Mouse (Mus musculus) urinary bladder, postnatal 10 days (tissue): ENCODE results near the gene Cdkn1c.

Experiments
- DNase-seq: peaks from one replicate; pipeline ENCODE4 v3.0.0; 2022; ENCODE audit warnings: low spot score

The Cdkn1c gene

GRCm38 (mm10) chr7:143437231-143437893, 23.5 kb downstream of the Cdkn1c start:
- no peak for DNase-seq

- no peak for DNase-seq
Observed at GRCm38 (mm10) chr7:143433331-143433730, 27.5 kb downstream of the Cdkn1c start.

GRCm38 (mm10) chr7:143432631-143433030, 28.2 kb downstream of the Cdkn1c start:
- DNase-seq = no peak

GRCm38 (mm10) chr7:143428814-143429499, 31.9 kb downstream of the Cdkn1c start:
- no peak for DNase-seq

- no peak for DNase-seq
Observed at GRCm38 (mm10) chr7:143428142-143428813, 32.6 kb downstream of the Cdkn1c start.

GRCm38 (mm10) chr7:143419585-143420160, 41.2 kb downstream of the Cdkn1c start:
- DNase-seq = no peak

GRCm38 (mm10) chr7:143417875-143418274, 43.0 kb downstream of the Cdkn1c start:
- DNase-seq = no peak

GRCm38 (mm10) chr7:143416406-143416805, 44.4 kb downstream of the Cdkn1c start:
- no peak for DNase-seq

- no peak for DNase-seq
Observed at GRCm38 (mm10) chr7:143415070-143415469, 45.8 kb downstream of the Cdkn1c start.

- DNase-seq = no peak
Observed at GRCm38 (mm10) chr7:143412606-143413005, 48.2 kb downstream of the Cdkn1c start.

- DNase-seq = no peak
Observed at GRCm38 (mm10) chr7:143408615-143409021, 52.2 kb downstream of the Cdkn1c start.
